Mouse (Mus musculus) bone marrow, adult 2 months (tissue): ENCODE measurements at regions not wholly inside any gene's neighbourhood (a gene's known extent, or its start where the extent isn't known, plus 50 kb on each side); places are given as distances from the start of the nearest gene placed in this dataset.

Experiments
- CTCF ChIP-seq: fragments of 200-500 bp; IDR thresholded peaks from 2 replicates; pipeline ENCODE4 v1.5.1; 2011; ENCODE audit warnings: low read length, control low read depth; ENCODE audit not compliant: control insufficient read depth, insufficient read depth
- POLR2A ChIP-seq: fragments of 200-500 bp; IDR thresholded peaks from 2 replicates; pipeline ENCODE4 v1.6.1; 2011; ENCODE audit warnings: low read depth, mild to moderate bottlenecking, control low read depth, low read length, borderline replicate concordance; ENCODE audit not compliant: control insufficient read depth

GRCm38 (mm10) chr19:27122348-27122747, 93.9 kb upstream of the Vldlr start:
- TF ChIP-seq POLR2A (no peak), CTCF (no peak)
